Mouse (Mus musculus) kidney, adult 11 months (tissue): ENCODE results near the gene Eif5a.
"Not testable (repeated sequence)": the region's sequence is repeated elsewhere in the genome, so short reads cannot be mapped to it uniquely, and the experiment has no call there.

Experiments
- DNase-seq: peaks from one replicate; pipeline ENCODE4 v3.0.0; 2022

Eif5a gene

GRCm38 (mm10) chr11:69920266-69921031 is 1.3 kb downstream of the Eif5a start:
- DNase-seq = peak; percentile 59

- peak; percentile 84 for DNase-seq
These were observed 2.0 kb downstream of the Eif5a start for GRCm38 (mm10) chr11:69919661-69920265.

- DNase-seq = no peak
These were observed 2.7 kb downstream of the Eif5a start for GRCm38 (mm10) chr11:69919053-69919452.

- no peak for DNase-seq
These were observed 3.6 kb downstream of the Eif5a start for GRCm38 (mm10) chr11:69918118-69918517.

- no peak for DNase-seq
These were observed 4.3 kb downstream of the Eif5a start for GRCm38 (mm10) chr11:69917379-69917948.

- not testable (repeated sequence) for DNase-seq
These were observed 4.9 kb downstream of the Eif5a start for GRCm38 (mm10) chr11:69916652-69917378.

- no peak for DNase-seq
These were observed 5.8 kb downstream of the Eif5a start for GRCm38 (mm10) chr11:69915667-69916627.

- DNase-seq = no peak
These were observed 6.8 kb downstream of the Eif5a start for GRCm38 (mm10) chr11:69914917-69915430.

GRCm38 (mm10) chr11:69914372-69914764 is 7.4 kb downstream of the Eif5a start:
- no peak for DNase-seq

- peak; percentile 90 for DNase-seq
These were observed 8.0 kb downstream of the Eif5a start, which contains the start of gene Gps2 for GRCm38 (mm10) chr11:69913554-69914371. Gps2 (plus strand) TSS chr11:69913888.

GRCm38 (mm10) chr11:69912716-69913530 is 8.8 kb downstream of the Eif5a start:
- no peak for DNase-seq

GRCm38 (mm10) chr11:69911701-69912100 is 10.1 kb downstream of the Eif5a start:
- DNase-seq = no peak

- peak; percentile 87 for DNase-seq
These were observed 10.8 kb downstream of the Eif5a start for GRCm38 (mm10) chr11:69910781-69911560.

- DNase-seq = no peak
These were observed 11.6 kb downstream of the Eif5a start for GRCm38 (mm10) chr11:69910177-69910576.

- DNase-seq = no peak
These were observed 12.6 kb downstream of the Eif5a start for GRCm38 (mm10) chr11:69909174-69909573.

- peak; percentile 97 for DNase-seq
These were observed 13.1 kb downstream of the Eif5a start for GRCm38 (mm10) chr11:69908645-69909044.

- DNase-seq = no peak
These were observed 17.4 kb downstream of the Eif5a start for GRCm38 (mm10) chr11:69904311-69904710.

GRCm38 (mm10) chr11:69902972-69903371 is 18.8 kb downstream of the Eif5a start:
- DNase-seq = no peak

- no peak for DNase-seq
These were observed 19.8 kb downstream of the Eif5a start for GRCm38 (mm10) chr11:69901993-69902392.
